Mouse (Mus musculus): Measurements from ENCODE around the gene Lypd1. TPM values are rescaled to one million over a fixed set of nuclear protein-coding genes. Genes with fewer than 3 reads are reported as not detected.

Gene Lypd1
- polyA plus RNA-seq, 1 experiment from 2014 or later, result 4.3 TPM

- WGBS, result 81% methylated on average over 4 of the region's 4 CpGs
- no peaks in the 10 kb centered on the region for H3K4me1 ChIP-seq (ENCODE audit: control insufficient read depth, insufficient read depth, low read length)
- H3K27ac ChIP-seq (ENCODE audit: low read depth, low read length), result no peak overlapping the region
- no peaks in the 10 kb centered on the region for H3K36me3 ChIP-seq (ENCODE audit: control insufficient read depth, insufficient read depth, low read length)
- no peak overlapping the region for H3K4me3 ChIP-seq (ENCODE audit: low read depth, low read length)
- H3K9ac ChIP-seq (ENCODE audit: low read length), result no peak overlapping the region
- no peak for ATAC-seq (ENCODE audit: low FRiP score)
- no peak for DNase-seq (ENCODE audit: low spot score, missing footprints)
- H3K4me2 ChIP-seq, result no peak overlapping the region
- H3K27me3 ChIP-seq (ENCODE audit: control insufficient read depth, insufficient read depth, low read length), result no peaks in the 10 kb centered on the region
- no peaks in the 10 kb centered on the region for H3K9me3 ChIP-seq (ENCODE audit: control insufficient read depth, low read length)
These were observed 89.3 kb downstream of the Lypd1 start for GRCm38 (mm10) chr1:125823611-125824010.

GRCm38 (mm10) chr1:125821101-125821500 lies 91.8 kb downstream of the Lypd1 start:
- no peak overlapping the region for H3K27ac ChIP-seq (ENCODE audit: low read depth, low read length)
- ATAC-seq (ENCODE audit: low FRiP score), result no peak
- H3K4me1 ChIP-seq (ENCODE audit: control insufficient read depth, insufficient read depth, low read length), result no peaks in the 10 kb centered on the region
- no peak for DNase-seq (ENCODE audit: low spot score, missing footprints)
- H3K4me3 ChIP-seq (ENCODE audit: low read depth, low read length), result no peak overlapping the region
- 87% methylated on average over 7 of the region's 7 CpGs for WGBS
- H3K9ac ChIP-seq (ENCODE audit: low read length), result no peak overlapping the region
- no peak overlapping the region for H3K4me2 ChIP-seq
- no peaks in the 10 kb centered on the region for H3K27me3 ChIP-seq (ENCODE audit: control insufficient read depth, insufficient read depth, low read length)
- no peaks in the 10 kb centered on the region for H3K36me3 ChIP-seq (ENCODE audit: control insufficient read depth, insufficient read depth, low read length)
- H3K9me3 ChIP-seq (ENCODE audit: control insufficient read depth, low read length), result no peaks in the 10 kb centered on the region

Other genes with a start within 250 kb of the Lypd1 start
- gene Gpr39, start 236.1 kb downstream of the Lypd1 start, polyA plus RNA-seq (2014; fragmentation: Nextera tagmentation; extraction: Ambion mirVana), result not detected in 2 replicates

Data from midbrain, embryonic 11.5 days (tissue).